Mouse (Mus musculus) adrenal gland, adult 8-10 months (tissue): ENCODE data around the gene Btf3. TPM values are rescaled to one million over a fixed set of nuclear protein-coding genes. Genes with fewer than 3 reads are reported as not detected.

ENCODE experiments used
- DNase-seq: peaks from one replicate; pipeline ENCODE4 v3.0.0; 2022
- total RNA-seq, 4 experiments: library from RNA; stranded (reverse); gene quantifications; 2 replicates each; pipeline ENCODE4 v1.2.4; 2022

Btf3 gene
- total RNA-seq, 4 experiments from 2014 or later: 278 to 323 (median 310) TPM

DNA sequence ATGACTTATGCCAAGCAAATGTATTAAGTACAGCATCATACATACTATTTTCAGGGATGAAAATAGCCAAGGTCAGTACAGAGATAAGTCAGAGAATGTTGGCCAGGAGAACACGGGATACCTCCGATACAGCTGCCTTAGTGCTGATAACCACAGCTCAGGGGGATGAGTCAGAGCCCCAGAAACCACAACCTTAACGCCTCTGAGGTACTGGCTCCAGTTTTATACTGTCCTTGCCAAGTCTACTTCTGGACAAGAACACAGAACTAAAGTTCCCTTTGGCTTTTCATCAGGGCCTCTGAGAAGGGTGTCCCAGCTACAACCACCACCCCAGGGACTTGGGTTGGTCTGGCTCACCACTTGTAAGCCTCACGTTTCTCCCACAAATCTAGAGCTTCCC, 41.2 kb downstream of the Btf3 start:
- peak; percentile 59 for DNase-seq

DNA sequence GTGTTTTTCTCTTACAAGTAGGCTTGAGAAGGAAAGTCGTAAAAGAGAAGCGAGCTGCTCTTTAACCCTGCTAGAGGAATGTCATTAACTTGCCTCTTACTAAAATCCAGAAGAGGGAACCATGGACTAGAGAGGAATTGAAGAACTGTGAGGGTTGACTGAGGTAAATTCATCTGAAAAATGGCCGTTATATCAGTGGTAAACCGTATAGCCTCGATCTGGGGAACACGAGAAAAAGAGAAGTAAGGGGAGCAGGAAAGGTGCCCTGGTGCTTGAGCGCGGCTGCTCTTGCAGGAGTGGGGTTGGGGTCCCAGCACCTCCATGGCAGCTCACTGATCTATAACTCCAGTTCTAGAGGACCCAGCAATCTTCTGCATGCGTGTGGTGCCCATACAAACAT, 42.8 kb downstream of the Btf3 start:
- no peak for DNase-seq

DNA sequence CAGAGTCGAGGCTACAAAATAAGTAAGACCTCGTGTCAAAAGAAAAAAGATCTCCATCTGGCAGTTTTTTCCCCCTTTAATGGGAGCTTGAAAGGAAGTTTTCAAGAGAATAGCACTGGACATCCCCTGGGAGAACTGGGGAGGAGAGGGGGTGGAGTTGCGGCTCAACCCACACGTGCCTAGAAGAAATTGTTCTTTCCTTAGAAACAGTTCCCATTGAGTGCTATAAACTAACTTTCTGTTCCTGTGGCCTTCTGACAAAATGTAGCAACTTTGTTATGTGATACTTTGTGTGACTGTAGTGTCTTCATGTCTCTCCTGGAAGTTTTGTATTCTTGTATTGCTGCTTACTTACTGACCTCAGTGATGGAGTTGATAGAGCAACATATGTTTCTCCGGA, 52.7 kb downstream of the Btf3 start:
- no peak for DNase-seq

DNA sequence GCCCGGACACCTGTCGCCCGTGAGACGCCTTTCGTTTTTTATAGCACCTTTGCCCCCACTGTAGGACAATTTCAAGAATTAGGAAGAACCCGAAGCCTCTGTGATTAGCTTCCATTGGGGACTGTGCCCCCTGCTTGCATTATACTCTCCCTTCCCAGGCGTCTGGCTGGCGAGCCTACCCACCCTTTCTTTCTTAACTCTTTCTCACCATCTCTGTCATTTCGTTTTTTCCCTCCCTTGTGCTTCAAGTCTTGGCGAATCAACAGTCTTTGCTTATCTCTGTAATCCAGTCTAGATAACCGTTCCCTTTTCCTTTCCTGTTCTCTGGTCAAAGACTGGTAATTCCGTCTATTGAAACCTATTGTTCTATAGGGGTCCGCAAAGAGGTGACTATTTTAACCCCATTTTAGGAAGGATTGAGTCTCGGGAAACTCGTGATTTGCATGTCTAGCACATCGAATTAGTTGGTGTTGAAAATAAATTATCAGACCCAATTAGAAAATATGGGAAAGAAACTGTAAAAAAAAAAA, 53.3 kb downstream of the Btf3 start:
- no peak for DNase-seq

DNA sequence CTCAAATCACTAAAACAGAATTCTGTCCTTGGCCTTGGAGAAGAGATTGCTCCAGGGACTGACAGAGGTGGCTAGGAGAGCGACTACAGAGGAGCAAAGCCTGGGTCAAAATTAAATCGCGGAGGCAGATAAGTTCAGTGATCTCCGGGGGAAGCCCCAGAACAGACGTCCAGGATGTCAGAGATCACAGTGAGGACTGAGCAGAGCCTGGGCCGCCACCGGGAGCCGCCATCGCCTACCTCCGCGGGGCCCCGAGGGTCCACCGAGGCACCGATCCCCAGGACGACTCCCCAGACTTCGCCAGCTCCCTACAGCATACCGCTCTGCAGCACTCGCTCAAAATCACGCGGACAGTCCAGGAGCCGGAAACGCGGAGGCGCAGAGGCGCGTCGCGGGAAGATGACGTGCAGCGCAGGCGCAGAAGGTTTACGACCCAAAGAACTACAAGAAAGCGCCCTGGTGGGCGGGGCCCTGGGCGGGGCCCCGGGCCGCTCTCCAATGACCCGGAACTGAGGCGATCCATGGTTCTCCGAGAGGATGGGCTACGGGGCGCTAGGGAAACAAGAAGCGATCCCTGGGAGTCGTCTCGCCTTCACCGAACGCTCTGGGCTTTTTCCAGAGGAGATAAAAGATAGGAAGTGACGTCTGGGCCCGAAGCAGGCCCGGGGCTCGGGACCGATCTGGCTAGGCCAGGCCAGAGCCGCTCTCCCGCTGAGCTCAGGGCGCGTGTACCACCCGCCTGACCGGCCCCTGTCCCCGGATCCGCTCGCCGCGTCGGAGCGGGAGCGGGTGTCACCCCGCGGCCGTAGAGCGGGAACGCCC, 54.0 kb downstream of the Btf3 start, which contains the start of the genes Utp15 and Ankra2:
Gene Utp15, minus strand, starts transcription at position 406 of the 822 bp plus-strand sequence.
Gene Ankra2, plus strand, starts transcription at position 439 of the 822 bp plus-strand sequence.
- DNase-seq: peak; percentile 97

Other genes starting within 250 kb of the Btf3 start
- gene Arhgef28, start 110.6 kb downstream of the Btf3 start, total RNA-seq: 10 to 100 TPM; 15.1 to 41.9 (median 31.5) TPM
- gene Utp15, start 54.0 kb downstream of the Btf3 start, total RNA-seq: 10 to 100 TPM; 19.8 to 24.6 (median 22.1) TPM
- 10 to 100 TPM; 24.0 to 34.5 (median 28.7) TPM for gene Ankra2, start 53.9 kb downstream of the Btf3 start, total RNA-seq
- gene Gm21976, start 37.1 kb downstream of the Btf3 start, total RNA-seq: not detected
- gene Foxd1, start 37.2 kb upstream of the Btf3 start, total RNA-seq: 1 to 10 TPM in 3 of 4 experiments, under 1 TPM in 1; 0.96 to 1.8 (median 1.4) TPM
- under 1 TPM in 2 of 4 experiments, not detected in 2; 0.65 to 0.80 TPM for gene Gm10320, start 175.0 kb upstream of the Btf3 start, total RNA-seq